Mouse (Mus musculus): ENCODE results near the gene Sdcbp2.

- TF ChIP-seq CTCF (IDR thresholded peaks at IDR 0.05; ENCODE audit: control insufficient read depth, insufficient read depth, low read length): no peak
- TF ChIP-seq POLR2A (IDR thresholded peaks at IDR 0.05; ENCODE audit: borderline replicate concordance, control insufficient read depth, low read depth, low read length): no peak
Measured at GRCm38 (mm10) chr2:151536618-151536974, 35.8 kb upstream of the Sdcbp2 start.
